Mouse (Mus musculus): ENCODE results near the gene Atp5c1.

- TF ChIP-seq CTCF (IDR thresholded peaks at IDR 0.05; ENCODE audit: low read depth) (no peak), EP300 (IDR thresholded peaks at IDR 0.05; ENCODE audit: low read depth) (no peak)
Measured at GRCm38 (mm10) chr2:10029755-10030154, 50.6 kb downstream of the Atp5c1 start.
